Mouse (Mus musculus) liver, embryonic 16.5 days (tissue): ENCODE data around the gene Slc27a1. TPM values are rescaled to one million over a fixed set of nuclear protein-coding genes. Genes with fewer than 3 reads are reported as not detected.

Experiments used
- ATAC-seq: fragments of 200-750 bp; cut with Nextera tagmentation; 2 replicates; pipeline ENCODE4 v1.8.0; 2017; ENCODE audit warnings: low read depth, mild to moderate bottlenecking, moderate number of reproducible peaks, moderate library complexity
- H3K27ac ChIP-seq: fragments of 300-500 bp; sonication (generic); 2 replicates; pipeline ENCODE4 v1.5.1; 2014; ENCODE audit warnings: mild to moderate bottlenecking, low read length
- H3K27me3 ChIP-seq: fragments of 300-500 bp; sonication (generic); 2 replicates; pipeline ENCODE4 v1.6.1; 2014; ENCODE audit warnings: low read depth, low read length, mixed read lengths; ENCODE audit not compliant: control insufficient read depth, insufficient read depth
- H3K36me3 ChIP-seq: fragments of 300-500 bp; sonication (generic); 2 replicates; pipeline ENCODE4 v1.6.1; 2014; ENCODE audit warnings: mild to moderate bottlenecking; ENCODE audit not compliant: control insufficient read depth, insufficient read depth
- H3K4me1 ChIP-seq: fragments of 300-500 bp; sonication (generic); 2 replicates; pipeline ENCODE4 v1.6.1; 2014; ENCODE audit warnings: low read depth, low read length, mixed read lengths; ENCODE audit not compliant: control insufficient read depth
- H3K4me2 ChIP-seq: fragments of 300-500 bp; sonication (generic); 2 replicates; pipeline ENCODE4 v1.6.1; 2014; ENCODE audit warnings: low read depth, low read length, mixed read lengths
- H3K4me3 ChIP-seq: fragments of 300-500 bp; sonication (generic); 2 replicates; pipeline ENCODE4 v1.5.1; 2014; ENCODE audit warnings: low read depth, mild to moderate bottlenecking, low read length
- H3K9ac ChIP-seq: fragments of 300-500 bp; sonication (generic); 2 replicates; pipeline ENCODE4 v1.6.1; 2014; ENCODE audit warnings: low read depth, low read length
- H3K9me3 ChIP-seq: fragments of 300-500 bp; sonication (generic); replicated peaks from 2 replicates; pipeline ENCODE4 v1.6.1; 2016; ENCODE audit warnings: low read length; ENCODE audit not compliant: control insufficient read depth
- WGBS: fragments of 180-500 bp; shearing (Covaris S2); extraction: QIAGEN DNeasy Blood & Tissue Kit; methylation state at CpG from one replicate; pipeline ENCODE4 v1.1.7; 2014; ENCODE audit not compliant: insufficient replicate concordance; 5-methylcytosine and 5-hydroxymethylcytosine counted together
- microRNA-seq: library from miRNA; unstranded; fragments of <30 nt; microRNA quantifications from one replicate; pipeline ENCODE4, GENCODE M21; 2016
- polyA plus RNA-seq: library from polyadenylated mRNA; unstranded; fragments of >200 nt; fragmentation: Nextera tagmentation; extraction: Ambion mirVana; gene quantifications from 2 replicates; pipeline ENCODE4 v1.2.1, GENCODE M21; 2015

Slc27a1 gene
- polyA plus RNA-seq, 1 experiment from 2014 or later = 3.2 TPM

GRCm38 (mm10) chr8:71629781-71630212 is 61.1 kb downstream of the Slc27a1 start:
- H3K9me3 ChIP-seq = no peaks in the 10 kb centered on the region
- peak; percentile 9; the same call in 1 of the 2 replicates for ATAC-seq
- 5% methylated on average over 25 of the region's 25 CpGs for WGBS
- 0 out of 2 replicates have a peak overlapping the region, but pooled peaks have one; percentile 9 for H3K9ac ChIP-seq
- peaks cover 39% of the 10 kb centered on the region for H3K27me3 ChIP-seq
- H3K4me2 ChIP-seq = peak overlapping the region; percentile 87
- peaks cover 32% of the 10 kb centered on the region for H3K4me1 ChIP-seq
- peak overlapping the region; percentile 53 for H3K4me3 ChIP-seq
- H3K36me3 ChIP-seq = no peaks in the 10 kb centered on the region
- H3K27ac ChIP-seq = no peak overlapping the region; the same call in 1 of the 2 replicates

- ATAC-seq = no peak
- H3K4me1 ChIP-seq = peaks cover 32% of the 10 kb centered on the region
- H3K9me3 ChIP-seq = no peaks in the 10 kb centered on the region
- WGBS = 67% methylated on average over 6 of the region's 6 CpGs
- H3K9ac ChIP-seq = no peak overlapping the region
- no peak overlapping the region for H3K4me2 ChIP-seq
- H3K27ac ChIP-seq = no peak overlapping the region
- H3K36me3 ChIP-seq = no peaks in the 10 kb centered on the region
- peaks cover 43% of the 10 kb centered on the region for H3K27me3 ChIP-seq
- H3K4me3 ChIP-seq = no peak overlapping the region
Observed at GRCm38 (mm10) chr8:71630761-71631160, 62.1 kb downstream of the Slc27a1 start.

GRCm38 (mm10) chr8:71631897-71632296 is 63.2 kb downstream of the Slc27a1 start:
- no peak overlapping the region for H3K4me3 ChIP-seq
- H3K9me3 ChIP-seq = no peaks in the 10 kb centered on the region
- no peaks in the 10 kb centered on the region for H3K36me3 ChIP-seq
- H3K27me3 ChIP-seq = peaks cover 43% of the 10 kb centered on the region
- no peak overlapping the region for H3K27ac ChIP-seq
- no peak overlapping the region for H3K9ac ChIP-seq
- no peak overlapping the region for H3K4me2 ChIP-seq
- WGBS = 17% methylated on average over 2 of the region's 2 CpGs
- ATAC-seq = no peak
- peaks cover 32% of the 10 kb centered on the region for H3K4me1 ChIP-seq

GRCm38 (mm10) chr8:71633164-71633563 is 64.5 kb downstream of the Slc27a1 start:
- no peak overlapping the region for H3K27ac ChIP-seq
- H3K4me3 ChIP-seq = no peak overlapping the region
- no peaks in the 10 kb centered on the region for H3K9me3 ChIP-seq
- ATAC-seq = no peak
- WGBS = 4% methylated on average over 19 of the region's 22 CpGs
- H3K9ac ChIP-seq = no peak overlapping the region
- H3K36me3 ChIP-seq = no peaks in the 10 kb centered on the region
- peaks cover 25% of the 10 kb centered on the region for H3K4me1 ChIP-seq
- H3K27me3 ChIP-seq = peaks cover 43% of the 10 kb centered on the region
- H3K4me2 ChIP-seq = 0 out of 2 replicates have a peak overlapping the region, but pooled peaks have one; percentile 34

- no peaks in the 10 kb centered on the region for H3K9me3 ChIP-seq
- no peaks in the 10 kb centered on the region for H3K36me3 ChIP-seq
- H3K27ac ChIP-seq = no peak overlapping the region
- H3K27me3 ChIP-seq = peaks cover 43% of the 10 kb centered on the region
- no peak overlapping the region for H3K4me2 ChIP-seq
- peaks cover 15% of the 10 kb centered on the region for H3K4me1 ChIP-seq
- H3K9ac ChIP-seq = no peak overlapping the region
- H3K4me3 ChIP-seq = no peak overlapping the region
- 2% methylated on average over 26 of the region's 26 CpGs for WGBS
- ATAC-seq = no peak
Observed at GRCm38 (mm10) chr8:71633981-71634667, 65.4 kb downstream of the Slc27a1 start.

Small RNAs within 50 kb of the gene (microRNA-seq; reads per million reads assigned to microRNA genes)
- gene Mir6769b = not detected

Other genes with a start within 250 kb of the Slc27a1 start
- 40.7 and 41.2 TPM in 2 replicates for gene Use1, start 202.0 kb upstream of the Slc27a1 start, polyA plus RNA-seq
- 3.9 and 4.7 TPM in 2 replicates for gene Ocel1, start 197.6 kb upstream of the Slc27a1 start, polyA plus RNA-seq
- gene Nr2f6, start 186.9 kb upstream of the Slc27a1 start, polyA plus RNA-seq = 13.9 and 17.2 TPM in 2 replicates
- gene Ushbp1, start 173.1 kb upstream of the Slc27a1 start, polyA plus RNA-seq = 4.2 and 4.3 TPM in 2 replicates
- 46.6 and 48.2 TPM in 2 replicates for gene Babam1, start 172.0 kb upstream of the Slc27a1 start, polyA plus RNA-seq
- 39.8 and 48.1 TPM in 2 replicates for gene Ankle1, start 162.9 kb upstream of the Slc27a1 start, polyA plus RNA-seq
- 5.0 and 5.7 TPM in 2 replicates for gene Abhd8, start 105.2 kb upstream of the Slc27a1 start, polyA plus RNA-seq
- 87.3 and 88.6 TPM in 2 replicates for gene Mrpl34, start 103.9 kb upstream of the Slc27a1 start, polyA plus RNA-seq
- 32.1 and 32.8 TPM in 2 replicates for gene Dda1, start 99.7 kb upstream of the Slc27a1 start, polyA plus RNA-seq
- gene Ano8, start 82.9 kb upstream of the Slc27a1 start, polyA plus RNA-seq = 0.07 and 0.14 TPM in 2 replicates
- gene Gtpbp3, start 80.8 kb upstream of the Slc27a1 start, polyA plus RNA-seq = 5.3 and 5.4 TPM in 2 replicates
- gene Plvap, start 57.1 kb upstream of the Slc27a1 start, polyA plus RNA-seq = 18.2 and 20.3 TPM in 2 replicates
- gene Ccdc194, start 43.2 kb upstream of the Slc27a1 start, polyA plus RNA-seq = 0.19 and 0.20 TPM in 2 replicates
- gene Bst2, start 31.4 kb upstream of the Slc27a1 start, polyA plus RNA-seq = 24.5 and 27.0 TPM in 2 replicates
- 30.2 and 32.5 TPM in 2 replicates for gene Mvb12a, start 26.0 kb upstream of the Slc27a1 start, polyA plus RNA-seq
- 0.55 and 0.67 TPM in 2 replicates for gene Tmem221, start 10.0 kb upstream of the Slc27a1 start, polyA plus RNA-seq
- 0.05 TPM in 1 of 2 replicates, not detected in the other for gene Nxnl1, start 2.3 kb upstream of the Slc27a1 start, polyA plus RNA-seq
- gene Pgls, start 23.3 kb downstream of the Slc27a1 start, polyA plus RNA-seq = 81.3 and 93.9 TPM in 2 replicates
- gene Fam129c, start 28.8 kb downstream of the Slc27a1 start, polyA plus RNA-seq = 1.6 and 2.1 TPM in 2 replicates
- 18.5 and 22.5 TPM in 2 replicates for gene Colgalt1, start 42.1 kb downstream of the Slc27a1 start, polyA plus RNA-seq
- gene Unc13a, start 102.9 kb downstream of the Slc27a1 start, polyA plus RNA-seq = 0.15 and 0.20 TPM in 2 replicates
- 5.7 and 6.3 TPM in 2 replicates for gene Jak3, start 107.4 kb downstream of the Slc27a1 start, polyA plus RNA-seq
- 1.6 and 2.2 TPM in 2 replicates for gene Insl3, start 120.3 kb downstream of the Slc27a1 start, polyA plus RNA-seq
- gene B3gnt3, start 132.9 kb downstream of the Slc27a1 start, polyA plus RNA-seq = 4.9 and 5.5 TPM in 2 replicates
- gene Fcho1, start 156.8 kb downstream of the Slc27a1 start, polyA plus RNA-seq = 21.1 and 24.5 TPM in 2 replicates